Mouse (Mus musculus) embryonic facial prominence, embryonic 11.5 days (tissue): ENCODE data around the gene Syngr1. TPM values are rescaled to one million over a fixed set of nuclear protein-coding genes. Genes with fewer than 3 reads are reported as not detected.

Experiments
- ATAC-seq: fragments of 200-750 bp; cut with Nextera tagmentation; replicated peaks from 2 replicates; pipeline ENCODE4 v1.8.0; 2017; ENCODE audit warnings: low read depth; ENCODE audit not compliant: insufficient number of reproducible peaks, low FRiP score, low TSS enrichment
- DNase-seq: peaks from one replicate; pipeline ENCODE4 v3.0.0-alpha.2; 2015; ENCODE audit warnings: low spot score
- H3K27ac ChIP-seq: fragments of 300-500 bp; sonication (generic); replicated peaks from 2 replicates; pipeline ENCODE4 v1.5.1; 2014; ENCODE audit warnings: mild to moderate bottlenecking, low read depth, low read length, control low read depth
- H3K27me3 ChIP-seq: fragments of 300-500 bp; sonication (generic); 2 replicates; pipeline ENCODE4 v1.6.1; 2014; ENCODE audit warnings: mild to moderate bottlenecking, low read length, moderate library complexity, mixed read lengths; ENCODE audit not compliant: control insufficient read depth, insufficient read depth
- H3K36me3 ChIP-seq: fragments of 300-500 bp; sonication (generic); replicated peaks from 2 replicates; pipeline ENCODE4 v1.6.1; 2014; ENCODE audit warnings: low read depth, mild to moderate bottlenecking, low read length, moderate library complexity, mixed read lengths; ENCODE audit not compliant: control insufficient read depth, insufficient read depth
- H3K4me1 ChIP-seq: fragments of 300-500 bp; sonication (generic); 2 replicates; pipeline ENCODE4 v1.6.1; 2014; ENCODE audit warnings: low read length, mixed read lengths; ENCODE audit not compliant: control insufficient read depth, insufficient read depth
- H3K4me2 ChIP-seq: fragments of 300-500 bp; sonication (generic); 2 replicates; pipeline ENCODE4 v1.6.1; 2014; ENCODE audit warnings: low read depth, mild to moderate bottlenecking, control low read depth, low read length, moderate library complexity
- H3K4me3 ChIP-seq: fragments of 300-500 bp; sonication (generic); 2 replicates; pipeline ENCODE4 v1.5.1; 2014; ENCODE audit warnings: low read depth, low read length, control low read depth
- H3K9ac ChIP-seq: fragments of 300-500 bp; sonication (generic); replicated peaks from 2 replicates; pipeline ENCODE4 v1.6.1; 2014; ENCODE audit warnings: mild to moderate bottlenecking, control low read depth, low read length
- H3K9me3 ChIP-seq: fragments of 300-500 bp; sonication (generic); replicated peaks from 2 replicates; pipeline ENCODE4 v1.6.1; 2016; ENCODE audit warnings: mild to moderate bottlenecking, low read length, inconsistent platforms, mixed read lengths; ENCODE audit not compliant: control insufficient read depth
- WGBS: fragments of 180-500 bp; shearing (Covaris S2); extraction: QIAGEN DNeasy Blood & Tissue Kit; methylation state at CpG from one replicate; pipeline ENCODE4 v1.1.7; 2014; 5-methylcytosine and 5-hydroxymethylcytosine counted together
- polyA plus RNA-seq: library from polyadenylated mRNA; unstranded; fragments of >200 nt; fragmentation: Nextera tagmentation; extraction: Ambion mirVana; gene quantifications from 2 replicates; pipeline ENCODE4 v1.2.1, GENCODE M21; 2014

The Syngr1 gene
- polyA plus RNA-seq, 1 experiment from 2014 or later = 6.4 TPM

DNA sequence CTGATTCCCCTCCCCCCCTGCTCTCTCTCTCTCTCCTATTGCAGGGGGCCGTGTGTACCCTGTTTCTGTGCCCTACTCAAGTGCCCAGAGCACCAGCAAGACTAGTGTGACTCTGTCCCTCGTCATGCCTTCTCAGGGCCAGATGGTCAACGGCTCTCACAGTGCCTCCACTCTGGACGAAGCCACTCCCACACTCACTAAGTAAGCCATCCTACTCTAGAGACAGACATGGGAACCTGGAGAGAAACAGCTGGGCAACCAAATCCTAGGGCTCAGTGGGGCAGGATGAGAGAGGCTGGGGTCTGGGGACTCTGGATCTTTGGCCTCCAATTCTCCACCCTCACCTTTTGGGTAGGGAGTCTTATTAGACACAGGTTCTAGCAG lies 67.6 kb downstream of the Syngr1 start:
- DNase-seq (peak; percentile 9), ATAC-seq (no peak)
- H3K27me3 ChIP-seq = no peaks in the 10 kb centered on the region
- H3K27ac ChIP-seq = peak overlapping the region; percentile 49
- peaks cover 5% of the 10 kb centered on the region for H3K4me1 ChIP-seq
- H3K4me2 ChIP-seq = no peak overlapping the region
- H3K9me3 ChIP-seq = no peaks in the 10 kb centered on the region
- no peak overlapping the region for H3K9ac ChIP-seq
- 25% methylated on average over 4 of the region's 4 CpGs for WGBS
- no peak overlapping the region for H3K4me3 ChIP-seq
- peaks cover 15% of the 10 kb centered on the region for H3K36me3 ChIP-seq

DNA sequence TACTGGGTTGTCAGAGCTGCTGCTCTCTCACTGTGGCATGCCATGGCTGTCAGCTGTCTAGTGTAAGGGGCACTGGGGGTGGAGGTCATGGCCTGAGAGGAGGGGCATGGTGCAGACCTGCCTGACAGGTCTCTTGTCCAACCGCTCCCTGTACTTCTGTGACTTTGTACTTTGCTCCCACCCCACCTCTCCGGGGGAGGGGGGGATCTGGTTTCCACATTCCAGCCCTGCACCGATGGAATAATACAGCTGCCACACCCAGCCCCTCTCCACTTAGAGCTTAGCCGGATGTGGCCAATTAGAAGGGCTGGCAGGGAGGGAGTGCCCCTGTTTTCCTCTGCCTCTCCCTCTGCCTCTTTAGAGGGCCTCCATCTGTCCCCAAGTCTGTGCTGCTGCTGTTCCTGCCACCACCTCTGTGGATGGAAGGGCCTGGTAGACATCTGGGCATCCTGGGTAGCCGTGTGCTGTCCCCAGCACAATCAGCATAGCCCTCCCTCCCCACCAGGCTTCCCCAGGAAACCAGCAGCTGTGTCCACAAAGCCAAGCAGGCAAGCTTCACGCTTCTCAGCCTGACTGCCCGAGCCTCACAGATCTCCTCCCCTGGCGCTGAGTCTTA lies 68.3 kb downstream of the Syngr1 start:
- Histone ChIP-seq H3K9ac (peak overlapping the region; percentile 41), H3K9me3 (no peaks in the 10 kb centered on the region), H3K27ac (peak overlapping the region; percentile 49), H3K27me3 (no peaks in the 10 kb centered on the region), H3K4me1 (peaks cover 5% of the 10 kb centered on the region), H3K4me3 (no peak overlapping the region), H3K4me2 (no peak overlapping the region), H3K36me3 (peaks cover 15% of the 10 kb centered on the region)
- ATAC-seq (peak; percentile 69), DNase-seq (peak; percentile 79)
- WGBS = 10% methylated on average over 8 of the region's 8 CpGs

DNA sequence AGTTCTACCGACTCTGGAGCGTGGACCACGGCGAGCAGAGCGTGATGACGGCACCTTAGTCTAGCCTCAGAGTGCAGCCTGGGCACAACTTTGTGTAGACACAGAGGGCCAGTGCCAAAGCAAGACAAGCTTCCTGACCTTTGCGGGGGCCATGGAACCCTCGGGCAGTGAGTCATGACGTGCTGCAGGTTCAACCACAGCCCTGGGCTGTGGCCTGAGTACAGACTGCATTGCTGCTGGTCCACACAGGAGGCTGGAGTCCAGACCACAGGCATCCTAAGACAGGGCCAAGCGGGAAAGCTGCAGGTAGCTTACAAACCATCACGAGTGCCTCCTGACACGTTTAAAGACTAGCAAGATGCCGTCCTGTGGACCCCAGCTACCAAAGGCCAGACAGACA lies 69.1 kb downstream of the Syngr1 start:
- DNase-seq (no peak), ATAC-seq (no peak)
- Histone ChIP-seq H3K9ac (peak overlapping the region; percentile 41), H3K27me3 (no peaks in the 10 kb centered on the region), H3K36me3 (peaks cover 15% of the 10 kb centered on the region), H3K4me2 (no peak overlapping the region), H3K4me1 (peaks cover 5% of the 10 kb centered on the region), H3K9me3 (no peaks in the 10 kb centered on the region), H3K4me3 (no peak overlapping the region), H3K27ac (peak overlapping the region; percentile 49)
- WGBS = 83% methylated on average over 13 of the region's 13 CpGs

DNA sequence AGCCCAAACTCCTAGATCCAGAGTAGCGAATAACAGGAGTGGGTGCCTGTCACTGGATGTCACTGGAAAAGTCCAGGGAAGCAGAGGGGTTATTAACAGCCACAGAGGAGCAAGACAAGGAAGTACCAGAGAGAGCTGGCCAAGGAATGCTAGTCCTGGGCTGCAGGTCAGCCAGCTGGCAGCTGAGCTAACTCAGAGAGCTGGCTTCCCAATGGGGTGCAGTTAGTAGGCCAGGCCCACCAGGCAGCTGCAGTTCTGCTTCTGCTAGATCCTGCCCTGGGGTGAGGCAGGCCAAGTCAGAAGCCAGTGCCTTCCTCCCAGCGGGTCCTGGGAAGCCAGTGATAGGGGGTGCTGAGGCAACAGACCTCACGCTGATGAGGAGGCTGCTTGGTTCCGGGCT lies 69.6 kb downstream of the Syngr1 start:
- H3K4me2 ChIP-seq = no peak overlapping the region
- peaks cover 5% of the 10 kb centered on the region for H3K4me1 ChIP-seq
- no peak for ATAC-seq
- no peak overlapping the region for H3K9ac ChIP-seq
- 89% methylated on average over 4 of the region's 4 CpGs for WGBS
- no peak for DNase-seq
- H3K4me3 ChIP-seq = no peak overlapping the region
- no peaks in the 10 kb centered on the region for H3K9me3 ChIP-seq
- no peak overlapping the region for H3K27ac ChIP-seq
- no peaks in the 10 kb centered on the region for H3K27me3 ChIP-seq
- peaks cover 15% of the 10 kb centered on the region for H3K36me3 ChIP-seq

DNA sequence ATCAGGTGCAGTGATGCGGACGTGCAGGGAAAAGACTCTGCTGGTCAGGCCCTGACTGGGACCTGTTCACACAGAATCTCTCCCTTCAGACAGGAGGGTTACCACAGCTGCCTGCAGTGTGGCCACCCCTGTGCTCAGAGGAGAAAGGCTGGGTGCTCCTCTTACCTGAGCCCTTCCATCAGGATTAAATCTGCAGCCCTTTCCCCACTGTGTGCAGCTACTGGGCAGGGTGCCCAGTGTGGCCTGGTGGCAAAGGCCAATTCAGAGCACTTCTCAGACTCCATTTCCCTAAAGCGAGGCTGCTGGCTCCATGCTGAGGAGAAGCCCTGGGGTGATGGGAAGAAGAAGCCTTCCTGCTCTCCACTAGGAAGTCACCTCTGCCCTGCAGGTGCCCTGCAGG lies 70.1 kb downstream of the Syngr1 start:
- H3K27ac ChIP-seq = no peak overlapping the region
- ATAC-seq = no peak
- no peaks in the 10 kb centered on the region for H3K9me3 ChIP-seq
- H3K36me3 ChIP-seq = peaks cover 15% of the 10 kb centered on the region
- DNase-seq = no peak
- WGBS = 88% methylated on average over 3 of the region's 3 CpGs
- H3K4me2 ChIP-seq = no peak overlapping the region
- H3K27me3 ChIP-seq = no peaks in the 10 kb centered on the region
- H3K9ac ChIP-seq = no peak overlapping the region
- no peak overlapping the region for H3K4me3 ChIP-seq
- H3K4me1 ChIP-seq = peaks cover 5% of the 10 kb centered on the region

GRCm38 (mm10) chr15:80162401-80162964 lies 71.3 kb downstream of the Syngr1 start:
- WGBS = 71% methylated on average over 4 of the region's 4 CpGs
- peaks cover 15% of the 10 kb centered on the region for H3K36me3 ChIP-seq

GRCm38 (mm10) chr15:80163274-80163673 lies 72.1 kb downstream of the Syngr1 start:
- 88% methylated on average over 11 of the region's 11 CpGs for WGBS
- no peak overlapping the region for H3K4me3 ChIP-seq
- H3K36me3 ChIP-seq = peaks cover 9% of the 10 kb centered on the region
- no peaks in the 10 kb centered on the region for H3K27me3 ChIP-seq
- H3K9me3 ChIP-seq = no peaks in the 10 kb centered on the region
- ATAC-seq (no peak), DNase-seq (no peak)
- no peak overlapping the region for H3K9ac ChIP-seq
- H3K27ac ChIP-seq = no peak overlapping the region
- peaks cover 5% of the 10 kb centered on the region for H3K4me1 ChIP-seq
- H3K4me2 ChIP-seq = no peak overlapping the region

More at GRCm38 (mm10) chr15:80162401-80162964, 71.3 kb downstream of the Syngr1 start:
- ATAC-seq (no peak), DNase-seq (no peak)
- Histone ChIP-seq H3K9ac (no peak overlapping the region), H3K4me3 (no peak overlapping the region), H3K27me3 (no peaks in the 10 kb centered on the region), H3K27ac (no peak overlapping the region), H3K4me1 (peaks cover 5% of the 10 kb centered on the region), H3K4me2 (no peak overlapping the region), H3K9me3 (no peaks in the 10 kb centered on the region)

- WGBS = 87% methylated on average over 4 of the region's 4 CpGs
Observed at GRCm38 (mm10) chr15:80163716-80164115, 72.6 kb downstream of the Syngr1 start.

More at GRCm38 (mm10) chr15:80163716-80164115, 72.6 kb downstream of the Syngr1 start:
- no peaks in the 10 kb centered on the region for H3K9me3 ChIP-seq
- no peak overlapping the region for H3K27ac ChIP-seq
- H3K27me3 ChIP-seq = no peaks in the 10 kb centered on the region
- peaks cover 9% of the 10 kb centered on the region for H3K36me3 ChIP-seq
- H3K9ac ChIP-seq = no peak overlapping the region
- H3K4me3 ChIP-seq = no peak overlapping the region
- no peak overlapping the region for H3K4me2 ChIP-seq
- no peak for ATAC-seq
- no peak for DNase-seq
- peaks cover 5% of the 10 kb centered on the region for H3K4me1 ChIP-seq
